Mouse (Mus musculus) frontal cortex, adult 2 months (tissue): Measurements from ENCODE around the gene Prrc2b. TPM values are rescaled to one million over a fixed set of nuclear protein-coding genes. Genes with fewer than 3 reads are reported as not detected.

Experiments
- DNase-seq, 2 experiments: peaks; one replicate each; pipeline ENCODE4 v3.0.0; 2022; ENCODE audit warnings: low spot score in 1 of 2; ENCODE audit errors: extremely low spot score in 1 of 2
- polyA plus RNA-seq: library from polyadenylated mRNA; depleted of rRNA; stranded (reverse); fragments of >200 nt; gene quantifications from 2 replicates; pipeline ENCODE4 v1.2.3, GENCODE M21; 2012; rRNA removed

Gene Prrc2b
- 106 and 118 TPM in 2 replicates for polyA plus RNA-seq

DNA sequence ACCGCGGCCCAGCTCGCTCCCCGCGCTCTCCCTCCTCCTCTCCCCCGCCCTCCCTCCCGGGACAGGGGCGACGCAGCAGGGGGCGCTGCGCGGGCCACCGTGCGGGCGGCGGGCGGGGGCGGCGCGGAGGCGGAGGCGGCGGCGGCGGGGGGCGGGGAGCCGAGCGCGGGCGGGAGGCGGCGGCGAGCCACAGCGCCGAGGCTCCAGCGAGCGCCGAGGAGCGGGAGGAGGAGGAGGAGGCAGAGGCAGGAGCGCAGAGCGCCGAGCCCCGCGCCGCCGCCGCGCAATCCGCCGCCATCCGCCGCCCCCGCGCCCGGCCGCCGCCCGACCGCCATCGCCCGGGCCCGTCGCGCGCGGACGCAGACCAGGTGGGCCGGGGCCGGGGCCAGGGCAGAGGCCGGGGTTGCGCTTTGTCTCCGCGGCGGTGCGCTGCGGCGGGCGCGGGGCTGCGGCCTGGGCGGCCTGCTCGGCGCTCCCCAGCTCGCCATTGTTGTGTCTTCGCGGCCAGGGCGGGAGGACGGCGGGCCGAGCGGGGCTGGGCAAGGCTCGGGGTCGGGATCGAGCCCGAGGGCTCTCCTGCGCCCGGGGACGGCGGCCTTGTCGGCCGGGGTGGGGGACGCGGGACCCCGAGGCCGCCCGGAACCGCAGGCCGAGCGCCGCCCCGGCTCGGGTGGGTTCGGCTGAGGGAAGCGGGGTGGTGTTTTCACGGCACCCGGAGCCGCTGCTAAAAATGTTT is at the start of gene Prrc2b:
TSS of gene Prrc2b (plus strand) at position 159 of the 736 bp plus-strand sequence.
- DNase-seq, result no peak

DNA sequence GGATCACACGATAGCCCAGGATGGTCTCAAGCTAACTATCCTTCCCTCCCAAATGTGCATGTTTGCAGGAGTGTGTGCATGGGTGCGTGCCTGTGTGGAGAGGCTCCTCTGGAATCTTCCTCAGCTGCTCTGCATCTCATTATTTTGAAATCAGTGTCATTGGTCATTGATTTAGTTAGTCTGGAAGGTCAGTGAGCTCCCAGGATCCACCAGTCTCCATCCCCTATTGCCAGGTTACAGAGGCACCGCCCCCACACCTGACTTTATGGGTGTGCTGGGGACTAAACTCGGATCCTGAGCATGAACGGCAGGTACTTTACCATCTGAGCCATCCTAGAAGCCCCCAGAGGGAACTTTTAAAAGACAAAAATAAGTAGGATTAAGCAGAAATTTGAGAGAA is 47.9 kb upstream of the Prrc2b start:
- no peak for DNase-seq

DNA sequence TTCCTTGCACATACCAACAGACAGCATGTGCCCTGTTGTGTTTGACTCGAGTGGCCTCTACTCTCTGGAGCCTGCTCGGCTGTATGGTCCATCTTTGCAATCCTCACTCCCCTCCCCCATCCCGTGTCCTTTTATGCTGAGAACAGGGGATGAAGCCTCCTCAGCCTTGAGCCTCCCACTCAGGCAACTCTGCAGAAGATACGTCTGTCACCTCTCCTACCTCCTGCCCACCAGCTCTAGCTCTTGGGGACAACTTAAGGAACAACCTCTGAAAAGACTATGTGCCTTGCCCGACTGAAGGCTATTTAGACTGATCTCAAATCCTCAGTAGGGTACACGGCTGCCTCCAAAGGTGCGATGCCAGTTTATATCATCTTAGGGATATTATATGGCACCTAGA is 47.3 kb upstream of the Prrc2b start:
- DNase-seq, result peak in 1 of 2 experiments; percentile 66

DNA sequence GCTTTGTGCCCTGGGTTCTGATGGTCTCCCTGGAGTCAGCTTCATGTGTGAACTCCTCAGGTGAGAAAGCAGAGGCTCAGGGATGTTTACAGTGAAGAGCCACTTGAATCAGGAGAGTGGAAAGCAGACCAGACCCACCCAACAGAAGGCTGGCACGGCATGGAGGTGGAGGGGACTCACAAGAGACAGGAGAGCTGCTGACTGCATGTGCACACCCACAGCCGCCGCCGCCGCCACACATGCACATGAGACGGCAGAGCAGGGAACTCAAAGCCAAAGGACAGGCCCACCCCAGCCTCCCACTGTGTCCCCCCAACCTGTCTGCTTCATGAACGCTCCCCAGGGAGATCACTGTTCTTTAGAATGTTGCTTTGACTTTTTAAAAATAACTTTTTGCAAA is 46.8 kb upstream of the Prrc2b start:
- peak in 1 of 2 experiments; percentile 53 for DNase-seq

DNA sequence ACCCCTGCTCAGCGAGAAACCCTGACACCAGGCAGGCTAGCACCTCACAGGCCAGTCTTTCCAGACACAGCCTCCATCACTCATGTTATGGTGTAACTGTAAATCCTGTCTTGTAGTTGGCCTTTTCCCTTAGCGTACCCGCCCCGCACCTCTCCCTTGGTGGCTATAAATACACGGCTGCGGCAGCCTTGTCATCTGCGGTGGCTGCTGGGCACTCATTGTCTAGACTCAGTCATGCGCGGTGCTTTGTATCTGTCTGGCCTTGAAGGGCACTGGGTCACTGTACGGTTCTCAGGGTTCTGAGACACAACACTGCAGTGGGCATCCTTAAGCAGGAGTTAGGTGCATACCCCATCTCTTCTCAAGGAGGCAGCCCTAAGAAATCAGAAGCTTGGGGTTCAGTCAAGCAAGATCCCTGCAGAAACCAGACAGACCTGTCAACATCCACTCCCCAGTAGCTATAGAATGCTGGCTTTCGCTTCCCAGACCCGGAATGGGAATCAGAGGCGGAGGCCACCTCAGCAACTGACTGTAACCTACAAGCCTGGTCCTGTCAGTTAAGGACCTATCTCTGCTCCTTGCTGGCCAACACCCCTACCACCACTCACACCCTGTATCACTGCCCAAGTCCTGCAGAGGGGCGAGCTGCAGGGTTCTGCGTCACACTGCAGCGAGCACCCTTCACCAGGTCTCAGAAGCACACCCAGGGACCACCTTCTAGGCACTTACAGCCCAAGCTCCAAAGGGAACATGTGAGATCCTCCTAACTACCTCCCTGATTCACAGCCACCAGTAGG is 45.6 kb upstream of the Prrc2b start:
- peak in 1 of 2 experiments; percentile 50 for DNase-seq

DNA sequence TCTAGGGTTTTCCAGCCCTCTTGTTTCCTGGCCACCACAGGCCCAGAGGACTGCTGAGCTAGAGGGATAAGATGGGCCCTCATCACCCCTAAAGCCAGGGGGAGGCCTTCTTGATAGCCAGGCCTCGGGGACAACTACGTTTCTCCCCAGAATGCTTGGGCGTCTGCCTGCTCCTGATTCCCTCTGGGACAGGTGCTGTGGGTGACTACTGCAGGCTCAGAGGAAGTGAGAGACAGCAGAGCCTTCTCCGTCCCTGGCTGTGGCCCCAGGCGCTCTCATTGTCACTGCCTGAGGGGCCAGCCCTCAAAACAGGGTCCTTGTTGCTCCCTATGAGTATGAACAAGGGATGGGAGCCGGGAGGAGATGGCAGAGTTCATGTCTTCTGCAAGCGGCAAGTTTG is 45.0 kb upstream of the Prrc2b start:
- DNase-seq, result no peak

DNA sequence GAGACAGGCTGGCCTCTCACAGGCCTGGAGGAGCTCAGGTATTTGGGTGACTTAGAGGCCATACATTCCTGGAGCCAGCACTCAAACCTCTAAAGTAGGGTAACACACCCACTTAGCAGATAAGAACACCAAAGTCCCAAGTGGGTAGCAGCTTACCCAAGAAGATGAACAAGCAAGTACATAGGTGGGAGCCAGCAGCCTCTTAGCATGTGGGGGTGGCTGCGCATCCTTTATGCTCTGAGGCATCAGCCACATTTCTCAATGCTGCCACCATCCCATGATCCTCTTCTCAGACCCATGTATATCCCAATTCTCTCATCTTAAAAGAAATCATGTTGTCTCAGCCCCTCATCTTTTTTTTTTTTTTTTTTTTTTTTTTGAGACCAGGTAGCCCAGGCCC is 39.6 kb upstream of the Prrc2b start:
- DNase-seq, result peak in 1 of 2 experiments; percentile 56

DNA sequence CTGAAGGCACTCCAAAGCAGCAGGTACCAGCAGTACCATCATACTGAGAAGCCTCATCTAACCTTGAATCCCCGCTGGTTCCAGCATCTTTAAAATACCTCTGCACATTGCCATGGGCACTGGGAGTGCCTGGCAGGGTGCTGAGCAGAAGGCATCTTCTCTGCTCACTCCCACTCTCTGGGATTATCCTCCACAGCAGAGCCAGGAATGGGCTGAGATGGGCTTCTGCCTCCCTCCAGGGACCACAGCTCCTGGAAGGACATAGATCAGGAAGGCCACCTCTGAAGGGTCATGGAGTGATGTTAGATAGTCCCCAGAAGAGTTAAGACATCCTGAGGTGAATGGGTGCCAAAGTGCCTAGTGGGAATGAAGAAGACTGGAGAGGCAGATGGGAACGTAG is 38.3 kb upstream of the Prrc2b start:
- DNase-seq, result peak in 1 of 2 experiments; percentile 52

DNA sequence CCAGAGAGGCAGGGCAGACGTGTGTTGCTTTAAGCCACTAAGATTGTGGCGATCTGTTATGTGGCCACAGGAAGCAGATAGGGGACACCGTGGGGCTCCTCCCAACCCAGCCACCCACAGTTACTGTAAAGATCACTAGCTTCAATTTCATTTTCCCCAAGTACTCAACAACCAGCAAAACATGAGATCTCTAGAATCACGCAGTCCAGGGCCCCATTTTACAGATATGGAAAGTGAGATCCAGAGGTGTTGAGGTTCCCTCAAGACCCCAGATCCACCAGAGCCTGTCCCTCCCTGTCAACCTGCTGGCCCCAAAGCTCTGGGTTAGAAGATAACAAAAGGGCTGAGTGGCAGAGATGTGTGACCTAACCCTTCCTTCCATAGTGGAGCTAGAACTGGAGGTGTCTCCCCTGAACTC is 35.0 kb upstream of the Prrc2b start:
- no peak for DNase-seq

DNA sequence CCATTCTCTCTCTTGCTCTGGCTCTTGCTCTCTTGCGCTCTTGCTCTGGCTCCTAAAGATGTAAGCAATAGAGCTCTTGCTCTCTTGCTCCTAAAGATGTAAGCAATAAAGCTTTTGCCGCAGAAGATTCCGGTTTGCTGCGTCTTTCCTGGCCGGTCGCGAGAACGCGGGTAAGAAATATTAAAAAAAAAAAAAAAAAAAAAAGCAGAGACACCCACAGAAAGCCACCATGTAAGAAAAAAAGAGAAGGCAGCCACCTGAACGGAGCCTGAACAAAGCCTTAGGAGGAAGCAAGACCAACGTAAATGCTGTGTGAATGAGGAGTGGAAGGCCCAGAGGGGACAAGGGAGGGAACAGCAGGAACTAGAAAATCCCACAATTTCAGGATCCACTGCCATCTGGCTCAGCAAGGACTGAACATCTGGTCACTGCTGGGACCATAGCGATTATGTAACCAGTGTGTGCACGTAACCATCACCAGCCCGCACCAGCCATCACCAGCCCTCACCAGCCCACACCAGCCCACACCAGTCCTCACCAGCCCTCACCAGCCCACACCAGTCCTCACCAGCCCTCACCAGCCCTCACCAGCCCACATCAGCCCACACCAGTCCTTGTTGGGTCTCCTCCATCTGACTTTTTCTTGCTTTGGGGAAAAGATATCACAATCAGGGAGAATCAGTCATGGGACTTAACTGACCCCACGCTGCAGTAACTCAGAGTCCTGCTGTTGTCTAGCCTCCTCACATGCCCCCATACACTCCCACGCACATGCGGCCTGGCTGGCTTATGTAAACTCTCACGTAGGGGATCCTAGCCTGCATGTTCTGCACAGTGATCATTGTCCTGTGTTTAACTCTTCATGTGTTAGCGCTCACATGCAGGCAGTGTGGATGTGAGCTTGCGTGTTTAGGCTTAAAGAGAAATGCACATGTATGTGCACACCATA is 30.8 kb upstream of the Prrc2b start:
- DNase-seq, result no peak

DNA sequence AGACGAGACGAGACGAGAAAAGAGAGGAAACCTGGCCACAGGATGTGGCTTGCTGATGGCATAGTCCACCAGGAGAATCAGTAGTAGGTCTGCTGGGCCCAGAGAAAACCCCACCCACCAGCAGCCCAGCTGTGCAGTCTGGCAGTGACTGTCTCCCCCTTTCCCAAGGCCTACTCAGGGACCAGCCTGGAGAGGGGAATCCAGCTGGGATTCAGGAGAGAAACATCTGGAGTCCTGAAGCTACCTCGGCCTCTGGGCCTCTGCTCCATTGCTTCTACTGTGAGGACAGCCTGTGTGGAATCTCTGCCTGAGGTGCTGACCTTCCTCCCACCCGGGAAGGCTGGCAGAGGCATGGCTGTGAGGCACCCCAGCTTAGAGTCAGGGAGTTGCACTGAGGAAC is 29.7 kb upstream of the Prrc2b start:
- no peak for DNase-seq

DNA sequence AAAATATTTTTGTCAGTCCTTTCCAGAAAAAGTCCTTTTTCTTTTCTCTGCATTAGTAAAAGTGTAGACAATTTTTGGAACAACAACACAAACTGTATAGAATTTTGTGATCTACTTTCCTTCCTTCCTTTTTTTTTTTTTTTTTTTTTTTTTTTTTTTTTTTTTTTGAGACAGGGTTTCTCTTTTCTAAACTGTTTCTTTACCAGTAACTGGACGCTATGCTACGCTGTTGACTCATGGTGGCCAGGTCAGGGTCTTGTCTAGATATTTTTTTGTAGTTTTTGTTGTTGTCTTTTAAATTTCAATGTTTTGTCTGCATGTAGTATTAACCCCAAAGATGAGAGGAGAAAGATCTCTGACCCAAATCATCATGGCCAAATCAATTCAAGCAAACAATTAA is 29.1 kb upstream of the Prrc2b start:
- no peak for DNase-seq

DNA sequence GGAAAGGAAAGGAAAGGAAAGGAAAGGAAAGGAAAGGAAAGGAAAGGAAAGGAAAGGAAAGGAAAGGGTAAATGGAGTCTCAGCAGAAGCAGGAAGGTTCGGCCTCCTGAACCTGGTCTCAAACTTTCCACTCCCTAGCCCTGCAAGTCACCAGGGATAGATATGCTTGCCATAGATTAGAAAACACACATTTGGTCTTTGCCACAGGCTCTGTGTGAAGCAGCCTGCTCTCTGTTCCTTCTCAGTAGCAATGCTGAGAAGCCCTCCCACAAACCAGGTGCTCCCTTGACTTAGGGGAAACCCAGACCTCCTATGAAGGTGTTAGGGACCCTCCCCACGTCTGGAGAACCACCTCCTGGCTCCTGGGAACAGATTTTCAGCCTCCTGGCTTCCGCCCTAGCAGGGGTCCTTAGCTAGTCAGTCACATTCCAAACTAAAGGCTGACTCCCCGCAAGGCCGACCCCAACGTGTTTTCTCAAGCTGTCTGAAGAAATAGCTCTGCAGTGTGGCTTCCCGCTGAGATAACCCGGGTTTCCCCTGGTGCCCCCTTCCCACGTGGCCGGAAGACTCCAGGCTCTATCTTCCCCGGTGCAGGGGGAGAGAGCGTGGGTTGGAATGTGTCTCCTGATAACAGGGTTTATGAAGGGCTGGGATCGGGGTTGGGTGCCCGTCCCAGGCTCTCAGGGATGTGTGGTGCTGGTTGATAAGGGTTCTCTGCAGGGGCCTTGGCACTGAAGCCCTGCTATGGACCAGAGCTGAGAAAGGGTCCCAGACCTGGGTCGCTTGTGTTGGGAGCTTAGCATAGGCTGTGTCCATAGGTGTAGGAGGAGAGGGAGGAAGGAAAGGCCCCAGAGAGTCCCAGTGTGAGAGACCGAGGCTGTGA is 23.0 kb upstream of the Prrc2b start:
- no peak for DNase-seq

DNA sequence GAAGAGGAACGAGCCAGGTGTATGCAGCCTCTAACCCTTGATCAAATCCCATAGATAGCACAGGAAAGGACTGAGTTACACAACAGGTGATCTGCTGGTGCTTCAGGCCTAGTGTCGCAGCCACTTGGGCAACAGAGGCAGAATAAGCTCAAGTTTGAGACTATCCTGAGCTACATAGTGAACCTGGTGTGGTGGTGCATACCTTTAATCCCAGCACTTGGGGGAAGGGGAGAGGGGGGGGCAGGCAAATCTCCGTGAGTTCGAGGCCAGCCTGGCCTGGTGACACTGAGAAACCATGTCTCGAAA is 22.4 kb upstream of the Prrc2b start:
- no peak for DNase-seq

DNA sequence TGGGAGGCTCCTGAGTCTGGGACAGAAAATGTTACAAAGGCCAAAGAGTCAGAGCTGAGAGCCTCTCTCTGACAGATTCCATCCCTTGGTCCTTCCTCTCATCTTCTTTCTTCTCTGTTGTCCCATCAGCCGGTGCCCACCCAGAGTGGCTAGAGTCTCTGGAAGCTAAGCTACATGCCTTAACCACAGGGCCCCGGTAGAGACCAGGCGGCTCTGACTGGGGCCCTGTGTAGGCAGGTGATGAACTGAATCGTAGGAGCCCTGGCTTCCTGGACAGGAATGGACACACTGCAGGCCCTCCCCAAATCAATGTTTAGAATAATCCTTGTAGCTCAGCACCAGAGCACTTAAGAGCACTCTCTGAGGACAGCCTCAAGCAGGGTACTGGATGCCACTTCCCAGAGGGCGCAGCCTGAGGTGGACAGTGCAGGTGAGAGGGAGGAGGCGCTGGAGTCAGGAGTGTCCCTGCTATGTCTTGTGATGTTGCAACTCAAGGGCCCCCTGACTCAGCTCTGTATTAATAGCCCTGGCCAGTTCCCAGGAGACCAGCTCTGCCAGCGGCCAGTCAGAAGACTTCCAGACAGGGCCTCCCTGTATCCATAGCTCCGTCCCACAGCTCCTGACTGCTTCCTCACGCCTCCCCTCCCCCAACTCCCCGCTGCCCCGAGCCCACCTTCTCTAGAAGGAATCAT is 21.4 kb upstream of the Prrc2b start:
- no peak for DNase-seq

DNA sequence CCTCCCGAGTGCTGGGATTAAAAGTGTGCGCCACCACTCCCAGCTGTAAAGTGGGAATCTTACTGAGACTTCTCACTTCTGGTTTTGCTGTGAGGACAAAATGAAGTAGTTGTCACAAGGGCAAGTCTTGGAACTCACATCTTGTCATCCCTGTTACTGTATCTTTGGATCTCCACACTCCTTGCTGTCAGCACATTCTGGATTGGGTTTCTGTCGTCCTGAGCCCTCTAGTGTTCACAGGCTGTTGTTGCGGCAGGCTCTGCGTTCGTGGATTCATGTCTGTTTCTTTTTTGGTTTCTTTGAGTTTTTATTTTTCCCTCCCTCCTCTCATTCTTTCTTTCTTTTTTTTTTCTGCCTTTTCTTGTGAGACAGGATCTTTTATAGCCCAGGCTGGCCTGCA is 20.4 kb upstream of the Prrc2b start:
- DNase-seq, result peak in 1 of 2 experiments; percentile 84

DNA sequence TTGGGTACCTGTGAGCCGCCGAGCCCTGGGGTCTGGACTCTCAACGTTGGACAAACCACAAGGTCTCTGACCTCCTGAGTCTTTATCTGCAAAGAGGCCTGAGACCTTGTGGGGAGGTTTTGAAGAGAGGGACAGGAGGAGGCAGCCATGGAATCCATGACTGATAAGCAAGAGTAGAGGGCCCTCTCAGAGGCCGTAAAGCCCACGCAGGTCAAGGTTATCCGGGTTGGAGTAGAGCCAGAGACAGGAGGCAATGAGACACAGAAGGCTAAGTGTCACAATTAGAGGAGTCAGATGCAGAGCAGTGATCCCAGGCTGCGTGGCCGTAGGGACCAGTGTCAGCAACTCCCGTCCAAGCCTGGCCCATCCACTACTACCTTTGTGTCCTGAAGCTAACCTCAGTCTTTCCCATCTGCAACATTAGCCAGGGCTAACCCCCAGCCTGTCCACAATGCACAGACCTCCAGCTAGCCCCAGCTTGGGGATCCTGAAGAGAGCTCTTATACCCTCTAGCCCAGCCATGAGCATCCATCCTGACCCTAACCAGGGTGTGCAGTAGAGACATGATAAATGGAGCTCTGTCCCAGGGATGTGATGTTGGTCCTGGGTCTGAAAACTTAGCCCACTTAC is 19.6 kb upstream of the Prrc2b start:
- no peak for DNase-seq

DNA sequence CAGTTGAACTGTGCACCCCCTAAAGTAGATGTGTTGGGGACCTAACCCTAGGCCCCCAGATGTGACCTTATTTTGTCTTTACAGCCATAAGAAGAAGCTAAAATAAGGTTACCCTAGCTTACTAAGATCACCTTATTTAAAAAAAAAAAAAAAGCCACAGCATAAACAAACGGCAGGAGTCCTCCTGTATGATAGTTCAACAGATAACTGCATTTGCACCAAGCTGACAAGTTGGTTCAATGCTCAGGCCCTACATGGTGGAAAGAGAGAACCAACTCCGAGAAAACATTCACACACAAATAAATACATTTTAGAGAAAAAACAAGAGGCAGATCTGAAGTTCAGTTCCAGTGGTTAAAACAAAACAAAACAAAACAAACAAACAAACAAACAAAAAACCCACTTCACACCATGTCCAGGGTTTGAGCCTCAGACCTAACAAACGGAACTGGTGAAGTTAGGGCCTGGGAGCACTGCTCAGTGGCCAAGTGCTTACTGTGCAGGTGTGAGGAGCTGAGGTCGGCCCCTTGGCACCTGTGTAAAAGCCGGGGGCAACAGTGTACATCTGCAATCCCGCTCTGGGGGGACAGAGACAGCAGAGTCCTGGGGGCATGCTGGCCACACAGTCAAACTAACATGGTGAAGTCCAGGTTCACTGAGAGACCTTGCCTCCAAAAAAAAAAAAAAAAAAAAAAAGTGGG is 18.9 kb upstream of the Prrc2b start:
- no peak for DNase-seq
